Mouse (Mus musculus): ENCODE measurements around the gene Fam155a. TPM values are rescaled to one million over a fixed set of nuclear protein-coding genes. Genes with fewer than 3 reads are reported as not detected.
"Not testable (repeated sequence)": the region's sequence is repeated elsewhere in the genome, so short reads cannot be mapped to it uniquely, and the experiment has no call there.

Gene Fam155a
- polyA plus RNA-seq, 1 experiment from 2014 or later, result 0.95 TPM

GRCm38 (mm10) chr8:9406204-9406603 lies 364.8 kb downstream of the Fam155a start:
- H3K4me1 ChIP-seq (ENCODE audit: control insufficient read depth, insufficient read depth, low read length), result 0 out of 2 replicates have a peak, but pooled peaks cover 3% of the 10 kb centered on the region
- H3K9ac ChIP-seq (ENCODE audit: low read depth, low read length), result no peak overlapping the region
- ATAC-seq (ENCODE audit: low FRiP score, low TSS enrichment), result no peak
- H3K4me2 ChIP-seq (replicated peaks; ENCODE audit: low read depth, low read length), result no peak overlapping the region
- WGBS, result 82% methylated on average over 6 of the region's 6 CpGs
- H3K9me3 ChIP-seq (ENCODE audit: control insufficient read depth, low read length), result no peaks in the 10 kb centered on the region
- H3K36me3 ChIP-seq (ENCODE audit: control insufficient read depth, insufficient read depth, low read length), result no peaks in the 10 kb centered on the region
- H3K27me3 ChIP-seq (ENCODE audit: control insufficient read depth, insufficient read depth, low read length), result no peaks in the 10 kb centered on the region
- no peak overlapping the region for H3K4me3 ChIP-seq (ENCODE audit: low read length)
- no peak overlapping the region for H3K27ac ChIP-seq (ENCODE audit: low read depth, low read length)

- H3K4me1 ChIP-seq (ENCODE audit: control insufficient read depth, insufficient read depth, low read length), result 0 out of 2 replicates have a peak, but pooled peaks cover 3% of the 10 kb centered on the region
- H3K4me2 ChIP-seq (replicated peaks; ENCODE audit: low read depth, low read length), result no peak overlapping the region
- H3K27ac ChIP-seq (ENCODE audit: low read depth, low read length), result no peak overlapping the region
- no peaks in the 10 kb centered on the region for H3K36me3 ChIP-seq (ENCODE audit: control insufficient read depth, insufficient read depth, low read length)
- no peaks in the 10 kb centered on the region for H3K9me3 ChIP-seq (ENCODE audit: control insufficient read depth, low read length)
- H3K4me3 ChIP-seq (ENCODE audit: low read length), result no peak overlapping the region
- H3K27me3 ChIP-seq (ENCODE audit: control insufficient read depth, insufficient read depth, low read length), result no peaks in the 10 kb centered on the region
- H3K9ac ChIP-seq (ENCODE audit: low read depth, low read length), result no peak overlapping the region
- no peak for ATAC-seq (ENCODE audit: low FRiP score, low TSS enrichment)
- WGBS, result 54% methylated on average over 3 of the region's 3 CpGs
Observed at GRCm38 (mm10) chr8:9404651-9405050, 366.3 kb downstream of the Fam155a start.

DNA sequence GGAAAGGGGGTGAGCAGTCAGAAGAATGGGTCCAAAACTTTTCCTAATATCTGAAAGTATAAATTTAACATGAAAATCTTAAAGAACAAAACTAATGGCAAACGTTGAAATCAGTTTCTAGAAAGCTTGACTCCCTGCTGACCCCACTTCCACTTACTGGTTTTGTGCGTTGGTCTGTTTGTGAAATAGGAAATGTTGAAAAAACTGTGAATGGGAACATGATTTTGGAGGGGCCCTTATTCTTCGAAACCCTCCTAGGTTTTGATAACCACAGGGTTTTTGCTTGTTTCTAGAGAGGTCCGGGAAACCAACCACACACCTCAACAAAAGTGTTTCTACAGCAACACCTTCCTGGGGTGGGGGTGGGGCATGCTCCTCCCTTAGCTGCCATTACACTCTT lies 368.6 kb downstream of the Fam155a start:
- H3K4me1 ChIP-seq (ENCODE audit: control insufficient read depth, insufficient read depth, low read length), result no peaks in the 10 kb centered on the region
- no peak overlapping the region for H3K4me2 ChIP-seq (replicated peaks; ENCODE audit: low read depth, low read length)
- H3K36me3 ChIP-seq (ENCODE audit: control insufficient read depth, insufficient read depth, low read length), result no peaks in the 10 kb centered on the region
- H3K27ac ChIP-seq (ENCODE audit: low read depth, low read length), result no peak overlapping the region
- no peaks in the 10 kb centered on the region for H3K27me3 ChIP-seq (ENCODE audit: control insufficient read depth, insufficient read depth, low read length)
- H3K4me3 ChIP-seq (ENCODE audit: low read length), result no peak overlapping the region
- no peak overlapping the region for H3K9ac ChIP-seq (ENCODE audit: low read depth, low read length)
- H3K9me3 ChIP-seq (ENCODE audit: control insufficient read depth, low read length), result no peaks in the 10 kb centered on the region
- WGBS, result 47% methylated on average over 4 of the region's 4 CpGs
- no peak for ATAC-seq (ENCODE audit: low FRiP score, low TSS enrichment)

- ATAC-seq (ENCODE audit: low FRiP score, low TSS enrichment), result no peak
Observed at GRCm38 (mm10) chr8:9398606-9399263, 372.2 kb downstream of the Fam155a start.

DNA sequence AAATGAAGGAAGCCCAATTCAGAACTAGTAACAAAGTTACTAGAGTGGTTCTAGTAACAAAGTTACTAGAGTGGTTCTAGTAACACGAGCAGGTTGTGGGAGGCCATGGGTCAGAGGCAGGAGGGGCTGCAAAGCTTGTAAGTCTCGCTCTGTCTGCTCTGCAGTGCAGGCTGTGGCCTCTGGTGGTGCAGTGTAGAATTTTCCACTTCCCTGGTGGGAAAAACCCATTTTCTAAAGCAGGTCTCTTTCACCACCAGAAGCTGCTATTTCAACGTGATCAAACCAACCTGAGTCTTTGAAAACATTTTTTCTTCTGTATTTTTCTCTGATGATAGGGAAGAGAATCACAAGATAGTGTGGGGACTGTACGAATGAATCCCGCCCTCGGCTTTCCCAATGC lies 372.9 kb downstream of the Fam155a start:
- Histone ChIP-seq H3K4me3 (ENCODE audit: low read length) (no peak overlapping the region), H3K27ac (ENCODE audit: low read depth, low read length) (no peak overlapping the region), H3K4me1 (ENCODE audit: control insufficient read depth, insufficient read depth, low read length) (no peaks in the 10 kb centered on the region), H3K9ac (ENCODE audit: low read depth, low read length) (no peak overlapping the region), H3K4me2 (replicated peaks; ENCODE audit: low read depth, low read length) (no peak overlapping the region), H3K9me3 (ENCODE audit: control insufficient read depth, low read length) (no peaks in the 10 kb centered on the region), H3K36me3 (ENCODE audit: control insufficient read depth, insufficient read depth, low read length) (no peaks in the 10 kb centered on the region), H3K27me3 (ENCODE audit: control insufficient read depth, insufficient read depth, low read length) (no peaks in the 10 kb centered on the region)
- WGBS, result 59% methylated on average over 6 of the region's 6 CpGs
- no peak for ATAC-seq (ENCODE audit: low FRiP score, low TSS enrichment)

More at GRCm38 (mm10) chr8:9398606-9399263, 372.2 kb downstream of the Fam155a start:
- no peaks in the 10 kb centered on the region for H3K27me3 ChIP-seq (ENCODE audit: control insufficient read depth, insufficient read depth, low read length)
- H3K4me1 ChIP-seq (ENCODE audit: control insufficient read depth, insufficient read depth, low read length), result no peaks in the 10 kb centered on the region
- H3K27ac ChIP-seq (ENCODE audit: low read depth, low read length), result no peak overlapping the region
- no peak overlapping the region for H3K4me3 ChIP-seq (ENCODE audit: low read length)
- 81% methylated on average over 3 of the region's 3 CpGs for WGBS
- H3K36me3 ChIP-seq (ENCODE audit: control insufficient read depth, insufficient read depth, low read length), result no peaks in the 10 kb centered on the region
- no peak overlapping the region for H3K4me2 ChIP-seq (replicated peaks; ENCODE audit: low read depth, low read length)
- no peaks in the 10 kb centered on the region for H3K9me3 ChIP-seq (ENCODE audit: control insufficient read depth, low read length)
- no peak overlapping the region for H3K9ac ChIP-seq (ENCODE audit: low read depth, low read length)

GRCm38 (mm10) chr8:9394670-9395069 lies 376.3 kb downstream of the Fam155a start:
- WGBS, result 86% methylated on average over 5 of the region's 5 CpGs
- Histone ChIP-seq H3K27me3 (ENCODE audit: control insufficient read depth, insufficient read depth, low read length) (no peaks in the 10 kb centered on the region), H3K9ac (ENCODE audit: low read depth, low read length) (no peak overlapping the region), H3K4me1 (ENCODE audit: control insufficient read depth, insufficient read depth, low read length) (no peaks in the 10 kb centered on the region), H3K4me3 (ENCODE audit: low read length) (no peak overlapping the region), H3K27ac (ENCODE audit: low read depth, low read length) (no peak overlapping the region), H3K9me3 (ENCODE audit: control insufficient read depth, low read length) (no peaks in the 10 kb centered on the region), H3K4me2 (replicated peaks; ENCODE audit: low read depth, low read length) (no peak overlapping the region), H3K36me3 (ENCODE audit: control insufficient read depth, insufficient read depth, low read length) (no peaks in the 10 kb centered on the region)
- ATAC-seq (ENCODE audit: low FRiP score, low TSS enrichment), result no peak

GRCm38 (mm10) chr8:9393246-9393645 lies 377.7 kb downstream of the Fam155a start:
- ATAC-seq (ENCODE audit: low FRiP score, low TSS enrichment), result no peak
- Histone ChIP-seq H3K4me2 (replicated peaks; ENCODE audit: low read depth, low read length) (no peak overlapping the region), H3K4me3 (ENCODE audit: low read length) (no peak overlapping the region), H3K9me3 (ENCODE audit: control insufficient read depth, low read length) (no peaks in the 10 kb centered on the region), H3K36me3 (ENCODE audit: control insufficient read depth, insufficient read depth, low read length) (no peaks in the 10 kb centered on the region), H3K4me1 (ENCODE audit: control insufficient read depth, insufficient read depth, low read length) (no peaks in the 10 kb centered on the region), H3K27me3 (ENCODE audit: control insufficient read depth, insufficient read depth, low read length) (no peaks in the 10 kb centered on the region), H3K27ac (ENCODE audit: low read depth, low read length) (no peak overlapping the region), H3K9ac (ENCODE audit: low read depth, low read length) (no peak overlapping the region)
- WGBS, result 37% methylated on average over 2 of the region's 2 CpGs

- not testable (repeated sequence) for H3K4me3 ChIP-seq (ENCODE audit: low read length); H3K9ac ChIP-seq (ENCODE audit: low read depth, low read length); H3K4me2 ChIP-seq (replicated peaks; ENCODE audit: low read depth, low read length); H3K27ac ChIP-seq (ENCODE audit: low read depth, low read length); ATAC-seq (ENCODE audit: low FRiP score, low TSS enrichment); H3K4me1 ChIP-seq (ENCODE audit: control insufficient read depth, insufficient read depth, low read length); H3K27me3 ChIP-seq (ENCODE audit: control insufficient read depth, insufficient read depth, low read length); H3K36me3 ChIP-seq (ENCODE audit: control insufficient read depth, insufficient read depth, low read length); H3K9me3 ChIP-seq (ENCODE audit: control insufficient read depth, low read length)
- WGBS, result 93% methylated on average over 2 of the region's 2 CpGs
Observed at GRCm38 (mm10) chr8:9390229-9390628, 380.7 kb downstream of the Fam155a start.

- ATAC-seq (ENCODE audit: low FRiP score, low TSS enrichment), result no peak
- Histone ChIP-seq H3K36me3 (ENCODE audit: control insufficient read depth, insufficient read depth, low read length) (no peaks in the 10 kb centered on the region), H3K9me3 (ENCODE audit: control insufficient read depth, low read length) (no peaks in the 10 kb centered on the region), H3K9ac (ENCODE audit: low read depth, low read length) (no peak overlapping the region), H3K27me3 (ENCODE audit: control insufficient read depth, insufficient read depth, low read length) (no peaks in the 10 kb centered on the region), H3K4me3 (ENCODE audit: low read length) (no peak overlapping the region), H3K4me1 (ENCODE audit: control insufficient read depth, insufficient read depth, low read length) (no peaks in the 10 kb centered on the region), H3K4me2 (replicated peaks; ENCODE audit: low read depth, low read length) (no peak overlapping the region), H3K27ac (ENCODE audit: low read depth, low read length) (no peak overlapping the region)
- WGBS, result 74% methylated on average over 8 of the region's 8 CpGs
Observed at GRCm38 (mm10) chr8:9369201-9369600, 401.8 kb downstream of the Fam155a start.
